Mouse (Mus musculus): Measurements from ENCODE around the gene Ppfia1. TPM values are rescaled to one million over a fixed set of nuclear protein-coding genes. Genes with fewer than 3 reads are reported as not detected.

The Ppfia1 gene
- polyA plus RNA-seq, 1 experiment from 2014 or later: 38.6 TPM

GRCm38 (mm10) chr7:144536367-144536766 is 17.2 kb downstream of the Ppfia1 start:
- H3K4me3 ChIP-seq (ENCODE audit: low read depth, low read length): no peak overlapping the region
- H3K9me3 ChIP-seq (ENCODE audit: control insufficient read depth, low read length): no peaks in the 10 kb centered on the region
- no peak overlapping the region for H3K9ac ChIP-seq (ENCODE audit: low read depth, low read length)
- ATAC-seq (ENCODE audit: low read depth) (no peak), DNase-seq (ENCODE audit: low spot score) (no peak)
- no peaks in the 10 kb centered on the region for H3K36me3 ChIP-seq (ENCODE audit: control insufficient read depth, insufficient read depth, low read length)
- H3K27me3 ChIP-seq (replicated peaks; ENCODE audit: control insufficient read depth, insufficient read depth, low read length): no peaks in the 10 kb centered on the region
- H3K4me1 ChIP-seq (ENCODE audit: control insufficient read depth, insufficient read depth, low read length): peaks cover 7% of the 10 kb centered on the region; the same call in 1 of the 2 replicates
- WGBS: 90% methylated on average over 3 of the region's 3 CpGs
- no peak overlapping the region for H3K27ac ChIP-seq (replicated peaks; ENCODE audit: low read depth, low read length)
- H3K4me2 ChIP-seq (ENCODE audit: low read depth, low read length): no peak overlapping the region

GRCm38 (mm10) chr7:144534773-144535172 is 18.8 kb downstream of the Ppfia1 start:
- H3K27ac ChIP-seq (replicated peaks; ENCODE audit: low read depth, low read length): 0 out of 2 replicates have a peak overlapping the region, but pooled peaks have one; percentile 36
- DNase-seq (ENCODE audit: low spot score): no peak

GRCm38 (mm10) chr7:144531585-144532378 is 21.7 kb downstream of the Ppfia1 start:
- WGBS: 32% methylated on average over 7 of the region's 7 CpGs
- Histone ChIP-seq H3K9ac (ENCODE audit: low read depth, low read length) (no peak overlapping the region), H3K27ac (replicated peaks; ENCODE audit: low read depth, low read length) (no peak overlapping the region), H3K36me3 (ENCODE audit: control insufficient read depth, insufficient read depth, low read length) (no peaks in the 10 kb centered on the region), H3K27me3 (replicated peaks; ENCODE audit: control insufficient read depth, insufficient read depth, low read length) (no peaks in the 10 kb centered on the region), H3K4me1 (ENCODE audit: control insufficient read depth, insufficient read depth, low read length) (peaks cover 7% of the 10 kb centered on the region; the same call in 1 of the 2 replicates), H3K9me3 (ENCODE audit: control insufficient read depth, low read length) (no peaks in the 10 kb centered on the region), H3K4me2 (ENCODE audit: low read depth, low read length) (no peak overlapping the region), H3K4me3 (ENCODE audit: low read depth, low read length) (no peak overlapping the region)
- DNase-seq (ENCODE audit: low spot score) (no peak), ATAC-seq (ENCODE audit: low read depth) (no peak)

More at GRCm38 (mm10) chr7:144534773-144535172, 18.8 kb downstream of the Ppfia1 start:
- no peak for ATAC-seq (ENCODE audit: low read depth)
- no peak overlapping the region for H3K4me3 ChIP-seq (ENCODE audit: low read depth, low read length)
- 60% methylated on average over 3 of the region's 3 CpGs for WGBS
- no peaks in the 10 kb centered on the region for H3K27me3 ChIP-seq (replicated peaks; ENCODE audit: control insufficient read depth, insufficient read depth, low read length)
- H3K4me2 ChIP-seq (ENCODE audit: low read depth, low read length): no peak overlapping the region
- H3K36me3 ChIP-seq (ENCODE audit: control insufficient read depth, insufficient read depth, low read length): no peaks in the 10 kb centered on the region
- H3K9ac ChIP-seq (ENCODE audit: low read depth, low read length): no peak overlapping the region
- no peaks in the 10 kb centered on the region for H3K9me3 ChIP-seq (ENCODE audit: control insufficient read depth, low read length)
- peaks cover 7% of the 10 kb centered on the region; the same call in 1 of the 2 replicates for H3K4me1 ChIP-seq (ENCODE audit: control insufficient read depth, insufficient read depth, low read length)

GRCm38 (mm10) chr7:144529851-144530250 is 23.7 kb downstream of the Ppfia1 start:
- no peak overlapping the region for H3K9ac ChIP-seq (ENCODE audit: low read depth, low read length)
- no peak for ATAC-seq (ENCODE audit: low read depth)
- H3K4me3 ChIP-seq (ENCODE audit: low read depth, low read length): no peak overlapping the region
- no peaks in the 10 kb centered on the region; the same call in 1 of the 2 replicates for H3K4me1 ChIP-seq (ENCODE audit: control insufficient read depth, insufficient read depth, low read length)
- no peaks in the 10 kb centered on the region for H3K36me3 ChIP-seq (ENCODE audit: control insufficient read depth, insufficient read depth, low read length)
- H3K27me3 ChIP-seq (replicated peaks; ENCODE audit: control insufficient read depth, insufficient read depth, low read length): no peaks in the 10 kb centered on the region
- H3K27ac ChIP-seq (replicated peaks; ENCODE audit: low read depth, low read length): no peak overlapping the region
- H3K9me3 ChIP-seq (ENCODE audit: control insufficient read depth, low read length): no peaks in the 10 kb centered on the region
- H3K4me2 ChIP-seq (ENCODE audit: low read depth, low read length): no peak overlapping the region
- DNase-seq (ENCODE audit: low spot score): no peak
- 82% methylated on average over 3 of the region's 3 CpGs for WGBS

GRCm38 (mm10) chr7:144527723-144528221 is 25.8 kb downstream of the Ppfia1 start:
- Histone ChIP-seq H3K4me1 (ENCODE audit: control insufficient read depth, insufficient read depth, low read length) (no peaks in the 10 kb centered on the region), H3K4me2 (ENCODE audit: low read depth, low read length) (no peak overlapping the region), H3K27ac (replicated peaks; ENCODE audit: low read depth, low read length) (no peak overlapping the region), H3K27me3 (replicated peaks; ENCODE audit: control insufficient read depth, insufficient read depth, low read length) (no peaks in the 10 kb centered on the region), H3K36me3 (ENCODE audit: control insufficient read depth, insufficient read depth, low read length) (no peaks in the 10 kb centered on the region), H3K9ac (ENCODE audit: low read depth, low read length) (no peak overlapping the region), H3K4me3 (ENCODE audit: low read depth, low read length) (no peak overlapping the region), H3K9me3 (ENCODE audit: control insufficient read depth, low read length) (no peaks in the 10 kb centered on the region)
- ATAC-seq (ENCODE audit: low read depth) (no peak), DNase-seq (ENCODE audit: low spot score) (no peak)
- WGBS: 32% methylated on average over 1 of the region's 1 CpGs

GRCm38 (mm10) chr7:144526649-144527048 is 26.9 kb downstream of the Ppfia1 start:
- Histone ChIP-seq H3K4me3 (ENCODE audit: low read depth, low read length) (no peak overlapping the region), H3K4me2 (ENCODE audit: low read depth, low read length) (no peak overlapping the region), H3K4me1 (ENCODE audit: control insufficient read depth, insufficient read depth, low read length) (no peaks in the 10 kb centered on the region), H3K27ac (replicated peaks; ENCODE audit: low read depth, low read length) (no peak overlapping the region), H3K9me3 (ENCODE audit: control insufficient read depth, low read length) (no peaks in the 10 kb centered on the region), H3K36me3 (ENCODE audit: control insufficient read depth, insufficient read depth, low read length) (no peaks in the 10 kb centered on the region), H3K27me3 (replicated peaks; ENCODE audit: control insufficient read depth, insufficient read depth, low read length) (no peaks in the 10 kb centered on the region), H3K9ac (ENCODE audit: low read depth, low read length) (no peak overlapping the region)
- DNase-seq (ENCODE audit: low spot score) (no peak), ATAC-seq (ENCODE audit: low read depth) (no peak)
- 26% methylated on average over 2 of the region's 2 CpGs for WGBS

- Histone ChIP-seq H3K9me3 (ENCODE audit: control insufficient read depth, low read length) (no peaks in the 10 kb centered on the region), H3K36me3 (ENCODE audit: control insufficient read depth, insufficient read depth, low read length) (peaks cover 12% of the 10 kb centered on the region), H3K9ac (ENCODE audit: low read depth, low read length) (no peak overlapping the region), H3K27me3 (replicated peaks; ENCODE audit: control insufficient read depth, insufficient read depth, low read length) (no peaks in the 10 kb centered on the region), H3K4me3 (ENCODE audit: low read depth, low read length) (no peak overlapping the region), H3K4me2 (ENCODE audit: low read depth, low read length) (no peak overlapping the region), H3K27ac (replicated peaks; ENCODE audit: low read depth, low read length) (no peak overlapping the region), H3K4me1 (ENCODE audit: control insufficient read depth, insufficient read depth, low read length) (no peaks in the 10 kb centered on the region)
- no peak for DNase-seq (ENCODE audit: low spot score)
- ATAC-seq (ENCODE audit: low read depth): no peak
- 83% methylated on average over 6 of the region's 6 CpGs for WGBS
These were observed 28.9 kb downstream of the Ppfia1 start for GRCm38 (mm10) chr7:144524427-144525191.

GRCm38 (mm10) chr7:144523415-144523814 is 30.1 kb downstream of the Ppfia1 start:
- Histone ChIP-seq H3K27ac (replicated peaks; ENCODE audit: low read depth, low read length) (no peak overlapping the region), H3K9ac (ENCODE audit: low read depth, low read length) (no peak overlapping the region), H3K27me3 (replicated peaks; ENCODE audit: control insufficient read depth, insufficient read depth, low read length) (no peaks in the 10 kb centered on the region), H3K36me3 (ENCODE audit: control insufficient read depth, insufficient read depth, low read length) (peaks cover 24% of the 10 kb centered on the region), H3K4me1 (ENCODE audit: control insufficient read depth, insufficient read depth, low read length) (no peaks in the 10 kb centered on the region), H3K4me3 (ENCODE audit: low read depth, low read length) (no peak overlapping the region), H3K4me2 (ENCODE audit: low read depth, low read length) (no peak overlapping the region), H3K9me3 (ENCODE audit: control insufficient read depth, low read length) (no peaks in the 10 kb centered on the region)
- no peak for ATAC-seq (ENCODE audit: low read depth)
- no peak for DNase-seq (ENCODE audit: low spot score)
- WGBS: 78% methylated on average over 3 of the region's 3 CpGs

Data from embryonic facial prominence, embryonic 14.5 days (tissue).